Mouse (Mus musculus) testis, adult 2 months (tissue): ENCODE results near the gene Ngp.

Experiments
- CTCF ChIP-seq: fragments of 200-500 bp; IDR thresholded peaks from 2 replicates; pipeline ENCODE4 v1.5.1; 2012; ENCODE audit warnings: low read depth, mild to moderate bottlenecking, inconsistent platforms, low read length, moderate library complexity; ENCODE audit not compliant: control insufficient read depth, insufficient read depth, insufficient replicate concordance
- POLR2A ChIP-seq: fragments of 200-500 bp; IDR thresholded peaks from 2 replicates; pipeline ENCODE4 v1.6.1; 2012; ENCODE audit warnings: low read depth, mild to moderate bottlenecking, inconsistent platforms, low read length, moderate library complexity; ENCODE audit not compliant: control insufficient read depth

GRCm38 (mm10) chr9:110466179-110466578, 46.6 kb downstream of the Ngp start:
- TF ChIP-seq POLR2A (no peak), CTCF (no peak)
